Mouse (Mus musculus) E14TG2a.4 (cell line): Measurements from ENCODE around the gene Allc.

ENCODE experiments used
- H3K27me3 ChIP-seq: 2 replicates; pipeline ENCODE4 v1.6.1; 2014; ENCODE audit warnings: low read length, control low read depth; ENCODE audit not compliant: insufficient read depth
- H3K36me3 ChIP-seq: 2 replicates; pipeline ENCODE4 v1.6.1; 2014; ENCODE audit warnings: low read length, control low read depth; ENCODE audit not compliant: insufficient read depth
- H3K4me1 ChIP-seq: replicated peaks from 2 replicates; pipeline ENCODE4 v1.6.1; 2014; ENCODE audit warnings: low read depth, low read length, control low read depth
- H3K4me3 ChIP-seq: replicated peaks from 2 replicates; pipeline ENCODE4 v1.5.1; 2014; ENCODE audit warnings: mild to moderate bottlenecking, low read length
- H3K9me3 ChIP-seq: 2 replicates; pipeline ENCODE4 v1.6.1; 2014; ENCODE audit warnings: low read length, control low read depth
- CTCF ChIP-seq: conservative IDR thresholded peaks from 2 replicates; pipeline ENCODE4 v1.5.1; 2014; ENCODE audit warnings: low read length
- NANOG ChIP-seq: IDR thresholded peaks from 2 replicates; pipeline ENCODE4 v1.6.1; 2014; ENCODE audit warnings: borderline replicate concordance, low read length, mixed read lengths
- POU5F1 ChIP-seq: IDR thresholded peaks from 2 replicates; pipeline ENCODE4 v1.6.1; 2014; ENCODE audit warnings: low read length, borderline replicate concordance

Gene Allc

GRCm38 (mm10) chr12:28582423-28582822 is at the start of gene Allc:
Gene Allc (minus strand): TSS chr12:28582523.
- 0 out of 2 replicates have a peak, but pooled peaks cover 4% of the 10 kb centered on the region for H3K27me3 ChIP-seq
- H3K9me3 ChIP-seq: no peaks in the 10 kb centered on the region
- no peaks in the 10 kb centered on the region for H3K36me3 ChIP-seq
- H3K4me1 ChIP-seq: no peaks in the 10 kb centered on the region
- TF ChIP-seq CTCF (no peak), NANOG (no peak), POU5F1 (no peak)
- H3K4me3 ChIP-seq: no peak within 1 kb of the TSS

DNA sequence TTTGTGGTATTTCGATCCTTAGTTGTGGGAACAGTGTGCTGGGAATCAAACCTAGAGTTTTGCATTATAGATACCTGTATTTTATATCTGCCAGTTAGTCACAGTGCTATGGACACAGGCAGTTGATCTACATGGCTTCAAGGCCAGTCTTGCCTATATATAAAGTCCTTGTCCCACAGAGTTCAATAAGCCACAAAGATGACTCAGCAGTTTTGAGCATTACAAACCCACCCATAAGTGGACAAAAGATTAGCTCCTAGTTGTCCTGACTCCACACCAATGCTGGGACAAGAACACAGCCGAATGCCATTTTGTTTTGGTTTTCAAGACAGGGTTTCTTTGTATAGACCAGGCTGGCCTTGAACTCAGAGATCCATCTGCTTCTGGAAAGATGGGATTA is 46.1 kb upstream of the Allc start:
- peaks cover 41% of the 10 kb centered on the region for H3K4me1 ChIP-seq
- H3K27me3 ChIP-seq: no peaks in the 10 kb centered on the region
- no peak for TF ChIP-seq NANOG
- no peak for TF ChIP-seq POU5F1
- TF ChIP-seq CTCF: no peak
- peaks cover 53% of the 10 kb centered on the region for H3K36me3 ChIP-seq
- H3K4me3 ChIP-seq: no peak overlapping the region
- no peaks in the 10 kb centered on the region for H3K9me3 ChIP-seq

- no peaks in the 10 kb centered on the region for H3K27me3 ChIP-seq
- TF ChIP-seq POU5F1: no peak
- TF ChIP-seq NANOG: no peak
- no peak for TF ChIP-seq CTCF
Measured at GRCm38 (mm10) chr12:28627092-28627491, 44.8 kb upstream of the Allc start.

GRCm38 (mm10) chr12:28625407-28625806 is 43.1 kb upstream of the Allc start:
- Histone ChIP-seq H3K36me3 (peaks cover 23% of the 10 kb centered on the region), H3K4me1 (peaks cover 13% of the 10 kb centered on the region), H3K27me3 (no peaks in the 10 kb centered on the region), H3K4me3 (no peak overlapping the region), H3K9me3 (no peaks in the 10 kb centered on the region)
- TF ChIP-seq POU5F1 (no peak), NANOG (no peak), CTCF (no peak)

More at GRCm38 (mm10) chr12:28627092-28627491, 44.8 kb upstream of the Allc start:
- H3K4me1 ChIP-seq: peaks cover 29% of the 10 kb centered on the region
- H3K4me3 ChIP-seq: no peak overlapping the region
- no peaks in the 10 kb centered on the region for H3K9me3 ChIP-seq
- H3K36me3 ChIP-seq: peaks cover 40% of the 10 kb centered on the region

DNA sequence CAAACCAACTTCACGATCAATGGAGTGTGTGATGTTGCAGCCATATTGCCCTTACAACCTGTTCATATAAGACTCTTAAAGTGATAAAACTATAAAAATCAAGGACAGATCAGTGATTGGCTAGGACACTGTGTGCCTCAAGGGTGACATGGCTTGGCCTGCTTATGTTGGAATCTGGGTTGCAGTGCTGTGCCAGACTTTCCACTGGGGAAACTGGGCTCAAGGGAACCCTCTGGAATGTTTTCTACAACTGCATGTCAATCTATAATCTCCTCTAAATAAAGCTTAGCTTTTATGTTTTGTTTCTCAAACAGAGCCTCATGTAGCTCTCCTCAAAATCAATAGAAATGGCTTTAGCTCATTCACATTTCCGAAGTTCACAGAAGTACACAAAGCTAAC is 41.9 kb upstream of the Allc start:
- TF ChIP-seq NANOG (no peak), CTCF (no peak), POU5F1 (no peak)
- peaks cover 1% of the 10 kb centered on the region; the same call in 1 of the 2 replicates for H3K4me1 ChIP-seq
- H3K36me3 ChIP-seq: peaks cover 12% of the 10 kb centered on the region
- H3K9me3 ChIP-seq: no peaks in the 10 kb centered on the region
- H3K27me3 ChIP-seq: no peaks in the 10 kb centered on the region
- no peak overlapping the region for H3K4me3 ChIP-seq

DNA sequence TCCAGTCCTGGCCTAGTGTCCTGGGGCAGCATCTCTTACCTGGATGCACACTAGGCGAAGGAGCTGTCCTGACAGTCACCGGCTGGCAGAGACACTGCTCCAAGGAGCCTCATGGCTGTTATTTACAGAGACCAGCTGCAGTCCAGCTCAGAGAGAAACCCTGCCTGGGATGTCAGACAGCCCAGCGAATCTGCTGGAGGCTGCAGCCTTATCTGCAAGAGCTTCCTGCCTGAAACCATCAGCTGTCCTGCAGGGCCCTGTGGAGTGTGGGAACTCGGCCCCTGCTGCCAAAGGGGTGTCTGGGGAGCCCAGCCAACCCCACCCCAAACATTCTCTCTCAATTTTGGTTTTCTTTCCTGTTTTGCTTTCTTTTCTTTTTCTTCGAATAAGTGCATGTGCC is 40.9 kb upstream of the Allc start, which contains the start of gene Colec11:
Gene Colec11, minus strand, starts transcription at position 183 of the 400 bp plus-strand sequence.
- H3K27me3 ChIP-seq: no peaks in the 10 kb centered on the region
- no peak within 1 kb of the TSS for H3K4me3 ChIP-seq
- no peaks in the 10 kb centered on the region for H3K9me3 ChIP-seq
- TF ChIP-seq NANOG: no peak
- no peak for TF ChIP-seq POU5F1
- TF ChIP-seq CTCF: no peak
- peaks cover 3% of the 10 kb centered on the region; the same call in 1 of the 2 replicates for H3K36me3 ChIP-seq
- no peaks in the 10 kb centered on the region for H3K4me1 ChIP-seq

- H3K36me3 ChIP-seq: no peaks in the 10 kb centered on the region
- H3K4me1 ChIP-seq: no peaks in the 10 kb centered on the region
- no peak overlapping the region for H3K4me3 ChIP-seq
- H3K27me3 ChIP-seq: no peaks in the 10 kb centered on the region
- H3K9me3 ChIP-seq: no peaks in the 10 kb centered on the region
- TF ChIP-seq NANOG: no peak
- TF ChIP-seq POU5F1: no peak
- no peak for TF ChIP-seq CTCF
Measured at GRCm38 (mm10) chr12:28622641-28623040, 40.3 kb upstream of the Allc start.

DNA sequence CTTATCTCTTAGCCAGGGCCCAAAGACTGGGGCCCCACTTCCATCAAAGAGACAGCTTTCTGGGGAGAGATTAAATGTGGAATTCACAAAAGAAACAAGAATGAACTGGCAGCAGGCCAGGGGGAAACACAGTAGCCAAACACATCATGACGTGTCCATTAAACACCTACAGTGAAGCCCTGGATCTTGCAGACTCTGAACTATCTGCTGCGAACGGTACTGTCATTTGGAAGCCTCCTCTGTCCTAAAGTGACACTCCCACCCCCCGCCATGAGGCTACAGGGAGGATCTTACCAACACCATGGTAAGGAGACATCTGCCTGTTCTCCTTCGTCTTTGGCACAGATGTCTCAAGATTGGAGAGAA is 39.8 kb upstream of the Allc start:
- no peaks in the 10 kb centered on the region for H3K36me3 ChIP-seq
- no peak overlapping the region for H3K4me3 ChIP-seq
- H3K27me3 ChIP-seq: no peaks in the 10 kb centered on the region
- H3K9me3 ChIP-seq: no peaks in the 10 kb centered on the region
- TF ChIP-seq NANOG (no peak), CTCF (no peak), POU5F1 (no peak)
- no peaks in the 10 kb centered on the region for H3K4me1 ChIP-seq

GRCm38 (mm10) chr12:28621451-28622166 is 39.3 kb upstream of the Allc start:
- Histone ChIP-seq H3K9me3 (no peaks in the 10 kb centered on the region), H3K4me3 (no peak overlapping the region), H3K4me1 (no peaks in the 10 kb centered on the region), H3K27me3 (no peaks in the 10 kb centered on the region), H3K36me3 (no peaks in the 10 kb centered on the region)
- TF ChIP-seq POU5F1 (no peak), NANOG (no peak), CTCF (no peak)

DNA sequence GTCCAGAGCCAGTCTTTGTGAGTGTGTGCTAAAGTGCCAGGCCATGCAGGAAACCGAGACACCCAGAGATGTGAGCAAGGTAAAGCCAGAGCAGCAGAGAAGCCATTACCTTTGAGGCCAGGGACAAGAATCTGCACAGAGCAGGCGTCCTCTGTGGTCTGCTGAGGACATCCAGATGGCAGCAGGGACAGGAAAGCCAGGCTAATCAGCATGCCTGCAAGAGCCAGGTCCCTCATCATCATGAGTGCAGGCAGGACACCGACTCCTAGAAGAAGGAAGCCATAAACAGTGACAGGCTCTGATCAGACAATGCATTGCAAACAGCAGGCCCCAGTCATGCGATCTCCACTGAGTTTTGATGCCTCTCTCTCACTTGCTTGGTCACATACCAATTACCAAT is 35.0 kb upstream of the Allc start:
- TF ChIP-seq POU5F1 (no peak), CTCF (no peak), NANOG (no peak)
- H3K4me1 ChIP-seq: no peaks in the 10 kb centered on the region
- H3K36me3 ChIP-seq: no peaks in the 10 kb centered on the region
- no peaks in the 10 kb centered on the region for H3K27me3 ChIP-seq
- no peak overlapping the region for H3K4me3 ChIP-seq
- peaks cover 24% of the 10 kb centered on the region for H3K9me3 ChIP-seq
